Mouse (Mus musculus) telencephalon, adult 2 months (tissue): ENCODE measurements around the gene Zfp46.
A peak's percentile ranks its signal among the peaks of the same experiment; 100 is the strongest.

Source experiments
- DNase-seq: peaks from one replicate; pipeline ENCODE4 v3.0.0-alpha.2; 2011; ENCODE audit warnings: low read depth, low spot score

Gene Zfp46

GRCm38 (mm10) chr4:136266716-136267343 lies 17.7 kb upstream of the Zfp46 start:
- no peak for DNase-seq

- DNase-seq, result no peak
These were observed 15.6 kb upstream of the Zfp46 start for GRCm38 (mm10) chr4:136268912-136269311.

DNA sequence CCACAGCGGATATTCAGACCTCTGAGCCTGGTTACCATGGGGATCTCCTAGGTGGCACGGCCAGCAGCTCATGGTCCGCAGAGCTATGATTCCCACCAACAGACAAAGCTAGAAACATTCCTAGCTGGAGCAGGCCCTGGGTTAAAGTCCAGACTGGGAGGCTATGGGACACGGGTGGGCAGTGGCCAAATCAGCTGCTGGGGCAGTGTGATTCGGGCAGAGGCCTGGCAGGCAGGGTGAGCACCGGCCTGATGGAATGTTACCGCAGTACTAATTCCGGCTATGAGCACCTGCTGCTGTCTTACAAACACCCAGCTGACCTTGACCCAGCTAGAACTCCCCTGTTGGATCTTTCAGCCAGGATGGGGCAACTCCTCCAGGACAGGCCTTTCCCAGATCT lies 13.8 kb upstream of the Zfp46 start:
- no peak for DNase-seq

DNA sequence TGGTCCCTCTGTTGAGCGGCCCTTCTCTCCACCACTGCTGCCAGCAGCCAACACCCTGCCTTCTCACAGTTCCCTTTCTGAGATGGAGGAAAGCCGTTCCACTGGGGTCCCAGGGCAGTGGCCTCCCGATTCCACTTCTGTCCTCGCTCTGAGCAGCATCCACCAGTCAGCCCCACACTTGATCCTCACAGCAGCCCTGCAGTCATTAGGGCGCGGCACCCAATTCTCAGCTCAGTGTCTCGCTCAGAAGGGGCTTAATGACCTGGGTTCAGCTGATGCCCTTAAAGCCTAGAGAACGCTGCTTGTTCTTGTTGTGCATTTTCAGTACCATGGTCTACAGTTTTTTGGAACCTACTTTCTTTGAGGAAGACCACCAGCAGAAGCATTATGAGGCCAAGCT lies 3.4 kb upstream of the Zfp46 start:
- DNase-seq, result no peak

DNA sequence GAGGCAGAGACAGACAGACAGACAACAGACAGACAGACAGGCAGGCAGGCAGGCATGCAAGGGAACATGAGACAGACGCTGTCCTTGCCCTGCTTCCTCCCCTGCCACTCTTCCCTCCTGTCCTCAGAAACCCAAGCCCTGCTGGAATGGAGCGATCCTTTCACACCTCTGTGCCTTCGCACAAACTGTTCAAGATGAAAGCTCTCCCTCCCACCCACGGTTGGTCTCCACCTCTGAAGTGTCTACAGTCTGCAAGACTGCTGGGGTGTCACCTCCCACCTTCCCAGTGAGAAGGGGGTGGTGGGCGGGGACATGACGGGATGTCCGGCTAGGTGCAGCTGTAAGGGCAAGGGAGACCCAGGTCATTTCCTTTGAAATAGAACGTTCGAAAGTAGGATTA lies 2.9 kb upstream of the Zfp46 start:
- DNase-seq, result peak; percentile 74

DNA sequence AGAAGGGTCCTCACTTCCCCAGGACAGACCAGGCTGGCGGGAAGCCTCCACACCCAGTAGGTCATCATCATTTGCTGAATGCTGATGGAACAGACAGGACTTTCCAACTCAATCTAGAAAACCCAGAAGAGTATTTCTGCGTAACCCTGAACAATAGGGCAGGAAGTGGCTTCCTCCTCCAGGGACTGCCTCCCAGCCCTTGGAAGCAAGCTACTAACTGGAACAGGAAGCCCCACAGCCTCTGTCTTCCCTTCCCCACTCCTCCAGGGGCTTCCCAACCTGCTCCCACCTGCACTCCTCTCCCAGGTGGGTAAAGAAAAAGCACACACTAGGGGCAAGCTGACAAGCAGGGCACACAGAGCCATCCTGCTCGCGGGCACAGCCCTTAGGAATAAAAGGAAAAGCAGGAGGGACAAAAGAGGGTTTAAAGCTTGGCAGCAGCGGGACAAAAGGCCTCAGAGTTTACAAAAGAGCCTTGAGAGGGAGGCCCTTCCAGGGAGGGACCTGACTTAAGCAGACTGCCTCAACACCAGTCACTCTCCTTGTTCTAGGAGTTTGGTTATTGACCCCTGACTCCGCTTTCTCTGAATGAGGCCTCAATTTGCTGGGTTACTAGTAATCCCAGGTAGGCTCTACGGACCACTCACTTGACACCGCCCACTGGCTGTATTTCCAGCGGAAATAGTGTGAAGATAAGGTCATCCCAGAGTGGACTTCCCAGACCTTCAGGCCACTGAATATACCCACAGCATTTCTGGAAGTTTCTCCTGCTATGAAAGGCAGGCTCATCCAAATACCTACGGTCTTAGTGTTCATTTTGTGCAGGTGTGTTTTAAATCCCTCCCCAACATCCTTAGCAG lies 1.6 kb upstream of the Zfp46 start:
- DNase-seq, result no peak

DNA sequence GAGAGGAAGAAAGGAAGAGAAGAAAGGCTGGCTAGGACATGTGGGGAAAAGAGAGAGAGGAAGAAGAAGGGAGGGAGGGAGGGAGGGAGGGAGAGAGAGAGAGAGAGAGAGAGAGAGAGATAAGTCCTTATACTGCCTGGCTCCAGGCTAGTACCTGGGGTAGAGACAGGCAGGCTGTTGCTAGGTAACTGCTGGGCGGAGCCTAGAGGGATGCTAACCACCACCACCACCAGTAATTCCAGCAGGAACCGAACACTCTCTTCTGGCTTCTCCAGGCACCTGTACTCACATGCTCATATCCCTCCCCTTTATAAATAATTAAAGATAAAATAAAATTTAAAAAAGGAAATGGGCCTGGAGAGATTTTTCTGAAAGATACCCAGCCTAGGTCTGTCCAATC lies 700 bp upstream of the Zfp46 start:
- DNase-seq, result peak; percentile 35

DNA sequence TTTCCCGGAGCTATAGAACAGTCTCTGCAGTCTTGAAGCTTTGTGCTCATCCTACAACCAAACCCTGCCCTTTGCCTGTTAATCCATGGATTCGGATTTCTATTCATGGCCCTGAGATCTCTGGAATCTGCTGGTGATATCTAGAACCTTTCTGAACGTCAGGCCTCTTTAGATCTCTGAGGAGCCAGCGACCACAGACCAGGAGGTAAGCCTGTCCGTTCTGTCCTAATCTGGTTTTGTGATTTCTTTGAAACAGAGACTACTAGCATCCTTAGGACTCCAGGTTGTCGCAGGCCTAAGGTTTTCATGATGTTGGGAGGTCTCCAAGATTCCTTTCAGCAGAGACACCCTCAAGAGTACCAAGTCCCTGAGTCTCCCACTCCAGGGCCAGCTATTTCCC lies 408 bp downstream of the Zfp46 start:
- DNase-seq, result peak; percentile 35

GRCm38 (mm10) chr4:136285348-136285810 lies 896 bp downstream of the Zfp46 start:
- peak; percentile 97 for DNase-seq

DNA sequence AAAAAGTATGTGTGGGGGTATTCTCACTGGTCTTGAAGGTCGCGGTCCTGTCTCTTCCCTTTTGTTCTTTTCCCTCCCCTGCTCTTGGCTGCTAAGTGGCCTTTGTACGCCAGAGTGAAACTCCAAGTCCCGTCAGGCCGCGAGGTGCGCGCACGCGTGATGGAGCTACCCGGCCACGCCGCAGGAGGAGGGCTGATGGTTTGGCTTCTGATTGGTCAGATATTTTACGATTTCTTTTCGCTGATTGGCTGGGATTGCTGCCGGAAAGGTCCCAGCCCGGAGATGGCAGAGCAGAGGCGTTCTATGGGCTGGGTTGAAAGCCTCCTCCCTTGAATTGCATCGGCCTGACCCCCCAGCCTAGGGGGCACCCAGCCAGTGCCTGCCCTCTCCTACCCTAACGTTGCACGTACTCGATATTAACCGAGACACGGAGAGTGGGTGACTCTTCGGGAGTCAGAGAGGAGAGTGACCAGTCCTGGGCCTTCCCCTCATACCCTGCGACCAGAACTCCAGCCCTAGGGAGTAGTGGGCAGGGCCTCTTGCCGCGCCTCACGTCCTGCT lies 1.4 kb downstream of the Zfp46 start:
- peak; percentile 96 for DNase-seq

GRCm38 (mm10) chr4:136289918-136290780 lies 5.7 kb downstream of the Zfp46 start:
- no peak for DNase-seq

DNA sequence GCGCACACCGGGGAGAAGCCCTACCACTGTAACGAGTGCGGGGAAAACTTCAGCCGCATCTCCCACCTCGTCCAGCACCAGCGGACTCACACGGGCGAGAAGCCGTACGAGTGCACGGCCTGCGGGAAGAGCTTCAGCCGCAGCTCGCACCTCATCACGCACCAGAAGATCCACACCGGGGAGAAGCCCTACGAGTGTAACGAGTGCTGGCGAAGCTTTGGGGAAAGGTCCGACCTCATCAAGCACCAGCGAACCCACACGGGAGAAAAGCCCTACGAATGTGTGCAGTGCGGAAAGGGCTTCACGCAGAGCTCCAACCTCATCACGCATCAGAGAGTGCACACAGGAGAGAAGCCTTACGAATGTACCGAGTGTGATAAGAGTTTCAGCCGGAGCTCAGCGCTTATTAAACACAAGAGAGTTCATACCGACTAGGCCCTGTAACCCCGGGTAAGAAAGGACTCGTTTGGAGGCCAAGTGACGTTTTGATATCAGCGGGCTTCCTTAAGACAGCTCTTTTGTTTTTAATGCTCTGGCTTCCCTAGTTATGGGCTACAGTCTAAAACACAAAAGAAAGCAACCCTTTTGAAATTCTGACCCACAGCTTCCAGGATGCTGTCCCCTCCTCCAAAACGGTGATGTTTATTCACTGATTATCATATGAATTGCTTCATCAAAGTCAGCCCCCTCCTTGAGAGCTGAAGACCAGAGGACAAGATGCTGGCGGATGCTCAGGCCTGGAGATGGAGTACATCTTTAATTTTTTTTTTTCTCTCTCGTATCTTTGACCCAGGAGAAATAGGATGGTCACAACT lies 6.5 kb downstream of the Zfp46 start:
- DNase-seq, result no peak

- DNase-seq, result no peak
These were observed 7.2 kb downstream of the Zfp46 start for GRCm38 (mm10) chr4:136291692-136292091.

GRCm38 (mm10) chr4:136295941-136296340 lies 11.5 kb downstream of the Zfp46 start:
- DNase-seq, result no peak

GRCm38 (mm10) chr4:136302462-136302861 lies 18.0 kb downstream of the Zfp46 start:
- DNase-seq, result no peak

DNA sequence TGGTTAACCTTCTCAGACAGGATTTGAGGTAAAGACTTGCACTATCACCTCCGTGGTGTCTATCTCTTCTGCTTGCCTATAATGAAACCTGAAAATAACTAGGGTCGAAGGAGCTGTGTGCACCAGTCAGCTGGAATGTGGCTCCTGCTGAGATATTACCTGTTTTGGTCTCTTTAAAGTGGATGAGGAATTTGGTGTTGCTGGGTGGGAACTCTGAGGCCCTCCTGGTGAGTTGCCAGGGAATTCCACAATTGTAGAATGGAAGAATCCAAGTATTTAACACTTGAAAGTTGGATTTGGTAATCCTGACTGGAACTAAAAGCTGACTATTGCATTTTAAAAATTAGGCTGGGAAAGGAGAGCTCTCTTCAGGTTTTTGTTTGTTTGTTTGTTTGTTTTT lies 19.7 kb downstream of the Zfp46 start:
- DNase-seq, result no peak

DNA sequence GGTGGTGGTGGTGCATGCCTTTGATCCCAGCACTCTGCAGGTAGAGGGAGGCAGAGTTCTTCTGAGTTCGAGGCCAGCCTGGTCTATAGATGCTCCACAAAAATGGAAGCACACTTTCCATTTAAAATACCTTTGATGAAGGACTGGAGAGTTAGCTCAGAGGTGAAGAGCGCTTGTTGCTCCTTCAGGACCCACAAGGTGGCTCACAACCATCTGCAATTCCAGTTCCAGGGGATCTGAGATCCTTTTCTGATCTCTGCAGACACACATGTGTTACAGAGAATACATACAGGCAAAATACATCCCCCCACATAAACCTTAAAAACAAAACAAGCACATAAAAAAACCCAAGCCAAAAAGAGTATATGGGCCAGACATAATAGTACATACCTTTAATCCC lies 23.9 kb downstream of the Zfp46 start:
- no peak for DNase-seq

- DNase-seq, result no peak
These were observed 25.3 kb downstream of the Zfp46 start for GRCm38 (mm10) chr4:136309780-136310179.

GRCm38 (mm10) chr4:136310229-136311041 lies 26.0 kb downstream of the Zfp46 start, which contains the start of gene Hnrnpr:
Gene Hnrnpr, plus strand, starts transcription at chr4:136310942.
- DNase-seq, result peak; percentile 97
